Mouse (Mus musculus): ENCODE data around the gene Clic1.
"Not testable (repeated sequence)": the region's sequence is repeated elsewhere in the genome, so short reads cannot be mapped to it uniquely, and the experiment has no call there.

The Clic1 gene

DNA sequence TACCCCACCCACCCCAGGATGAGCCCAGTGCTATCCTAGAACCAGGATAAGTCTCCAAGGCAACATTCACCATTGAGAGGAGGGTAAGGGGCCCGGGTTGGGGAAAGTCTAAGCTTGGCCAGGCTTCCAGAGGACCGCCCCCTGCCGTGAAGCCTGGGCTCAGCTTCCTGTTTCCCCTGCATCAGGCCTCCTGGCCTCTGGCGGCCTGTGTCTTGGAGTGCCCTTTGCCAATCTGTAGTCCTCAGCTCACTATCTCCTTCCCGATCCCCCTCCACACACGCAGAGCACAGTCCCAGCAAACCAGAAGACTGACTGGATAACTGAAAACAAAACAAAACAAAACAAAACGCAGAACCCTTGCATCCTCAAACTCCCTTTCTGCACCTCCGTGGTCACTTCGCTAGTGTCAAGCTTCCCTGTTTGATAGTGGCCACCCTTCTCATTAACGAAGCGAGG lies at the start of gene Clic1:
Gene Clic1, plus strand, starts transcription at position 406 of the 456 bp plus-strand sequence.
- peak; percentile 83 for DNase-seq

DNA sequence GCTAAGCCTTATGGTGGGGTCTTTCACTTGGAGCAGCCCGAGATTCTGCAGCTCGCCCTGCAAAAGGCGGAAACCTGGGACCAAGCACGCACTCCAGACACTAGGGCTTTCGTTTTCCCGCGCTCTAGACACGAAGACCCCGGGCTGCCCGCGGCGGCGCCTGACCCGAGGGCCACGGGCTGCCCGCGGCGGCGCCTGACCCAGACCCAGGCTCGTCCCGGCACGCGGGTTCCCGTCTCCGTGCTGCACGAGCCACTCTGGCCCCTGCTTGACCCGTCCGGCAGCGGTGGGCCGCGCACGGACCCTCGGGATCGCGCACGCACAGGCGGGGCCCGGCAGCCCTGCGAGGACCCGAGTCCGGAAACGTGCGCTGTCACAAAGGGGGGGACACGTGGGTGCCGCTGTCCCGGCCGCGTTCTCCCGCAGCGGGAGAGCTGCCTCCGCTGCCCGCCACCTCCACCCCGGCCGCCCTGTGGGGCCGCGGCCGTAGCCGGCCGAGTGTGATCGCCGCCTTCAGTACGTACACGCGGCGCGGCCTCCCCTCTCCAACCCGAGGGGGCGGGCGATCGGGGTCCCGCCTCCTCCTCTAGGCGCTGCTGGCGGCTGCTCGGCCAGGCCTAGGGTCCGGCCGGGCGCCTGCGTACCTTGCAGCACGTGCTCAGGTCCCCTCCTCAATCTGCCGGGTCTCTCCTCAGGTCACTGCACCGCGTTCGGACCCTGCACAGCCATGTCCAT lies 48.9 kb upstream of the Clic1 start, which contains the start of gene Vars:
Gene Vars, plus strand, starts transcription at position 271 of the 735 bp plus-strand sequence.
- DNase-seq: peak; percentile 86

DNA sequence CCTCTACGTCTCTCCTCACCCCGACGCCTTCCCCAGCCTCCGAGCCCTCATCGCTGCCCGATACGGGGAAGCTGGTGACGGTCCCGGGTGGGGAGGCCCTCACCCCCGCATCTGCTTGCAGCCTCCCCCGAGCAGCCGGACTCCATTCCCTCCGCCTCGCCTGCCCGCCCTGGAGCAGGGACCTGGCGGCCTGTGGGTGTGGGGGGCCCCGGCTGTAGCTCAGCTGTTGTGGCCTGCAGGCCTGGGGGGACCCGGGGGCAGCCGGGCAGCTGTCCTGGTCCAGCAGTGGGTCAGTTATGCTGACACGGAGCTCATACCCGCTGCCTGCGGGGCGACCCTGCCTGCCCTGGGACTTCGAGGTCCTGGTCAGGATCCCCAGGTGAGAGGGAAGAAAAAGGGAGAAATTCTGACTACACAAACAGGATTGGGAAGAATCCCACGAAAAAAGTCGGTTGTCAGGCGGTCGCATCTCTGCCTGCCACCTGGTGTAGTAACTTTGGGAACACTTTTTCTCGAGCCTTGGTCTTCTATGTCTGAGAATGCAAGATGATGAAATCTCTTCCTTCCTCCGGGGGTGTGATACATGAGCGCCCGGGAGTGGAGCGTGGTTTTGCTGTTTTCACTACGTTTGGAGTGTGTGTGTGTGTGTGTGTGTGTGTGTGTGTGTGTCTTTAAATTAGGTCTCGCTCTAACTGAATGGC lies 48.2 kb upstream of the Clic1 start:
- DNase-seq: peak; percentile 64

DNA sequence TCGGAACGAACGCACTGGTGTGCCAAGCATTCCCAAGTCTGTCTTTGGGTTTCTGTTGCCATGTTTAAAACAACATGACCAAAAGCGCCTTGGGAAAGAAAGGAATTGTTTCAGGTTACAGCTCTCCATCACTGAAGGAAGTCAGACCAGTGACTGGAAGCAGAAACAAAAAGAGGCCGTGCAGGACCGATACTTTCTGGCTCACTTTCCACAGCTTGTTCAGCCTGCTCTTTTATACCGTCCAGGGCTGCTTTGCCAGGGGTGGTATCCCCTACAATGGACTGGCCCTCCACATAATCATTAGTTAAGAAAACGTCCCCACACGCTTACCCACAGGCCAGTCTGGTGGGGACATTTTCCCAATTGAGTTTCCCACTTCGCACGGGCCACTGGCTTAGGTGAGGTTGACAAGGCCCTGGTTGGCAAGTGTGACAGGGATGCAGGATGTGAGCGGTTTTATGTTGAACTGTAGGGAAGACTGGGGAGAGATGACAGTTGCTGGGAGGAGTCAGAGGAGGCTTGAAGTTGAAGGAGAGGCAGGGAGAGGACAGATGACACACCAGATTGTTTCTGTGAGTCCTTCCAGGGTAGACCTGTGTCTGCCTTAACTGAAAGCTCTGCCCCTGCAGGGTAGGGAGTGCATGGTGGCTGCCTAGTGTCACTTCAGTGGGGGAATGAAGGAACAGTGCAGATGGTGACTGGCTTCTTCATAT lies 47.5 kb upstream of the Clic1 start:
- DNase-seq: no peak

DNA sequence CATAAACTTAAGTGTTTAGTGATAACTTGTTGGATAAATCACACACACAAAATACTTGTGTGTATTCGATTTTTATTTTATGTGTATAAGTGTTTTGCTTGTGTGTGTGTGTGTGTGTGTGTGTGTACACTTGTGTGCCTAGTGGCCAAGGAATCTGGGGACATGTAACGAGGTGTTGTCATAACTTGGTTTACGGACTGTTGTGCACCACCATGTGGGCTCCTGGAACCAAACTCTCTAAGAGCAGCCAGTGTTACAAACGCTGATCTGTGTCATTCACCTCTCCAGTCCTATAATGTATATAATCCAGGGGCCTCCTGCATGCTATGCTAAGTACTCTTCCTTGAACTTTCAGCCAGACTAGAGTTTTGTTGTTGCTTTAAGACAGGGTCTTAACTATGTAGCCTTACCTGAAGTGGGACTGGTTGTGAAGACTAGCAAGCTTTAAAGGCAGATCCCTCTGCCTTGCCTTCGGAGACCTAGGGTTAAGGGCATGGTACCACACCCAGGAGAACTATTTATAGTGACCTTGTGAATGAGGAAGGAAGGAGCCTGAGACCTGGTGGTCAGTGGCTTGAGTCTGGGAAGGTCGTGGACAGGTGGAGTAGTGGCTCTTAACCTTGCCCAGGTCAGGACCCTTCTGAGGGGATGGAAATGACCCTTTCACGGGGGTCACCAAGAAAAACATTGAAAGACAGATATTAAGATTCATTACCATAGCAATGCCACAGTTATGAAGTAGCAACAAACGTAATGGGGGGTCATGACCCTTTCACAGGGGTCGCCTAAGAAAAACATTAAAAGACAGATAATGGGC lies 46.5 kb upstream of the Clic1 start:
- DNase-seq: no peak

DNA sequence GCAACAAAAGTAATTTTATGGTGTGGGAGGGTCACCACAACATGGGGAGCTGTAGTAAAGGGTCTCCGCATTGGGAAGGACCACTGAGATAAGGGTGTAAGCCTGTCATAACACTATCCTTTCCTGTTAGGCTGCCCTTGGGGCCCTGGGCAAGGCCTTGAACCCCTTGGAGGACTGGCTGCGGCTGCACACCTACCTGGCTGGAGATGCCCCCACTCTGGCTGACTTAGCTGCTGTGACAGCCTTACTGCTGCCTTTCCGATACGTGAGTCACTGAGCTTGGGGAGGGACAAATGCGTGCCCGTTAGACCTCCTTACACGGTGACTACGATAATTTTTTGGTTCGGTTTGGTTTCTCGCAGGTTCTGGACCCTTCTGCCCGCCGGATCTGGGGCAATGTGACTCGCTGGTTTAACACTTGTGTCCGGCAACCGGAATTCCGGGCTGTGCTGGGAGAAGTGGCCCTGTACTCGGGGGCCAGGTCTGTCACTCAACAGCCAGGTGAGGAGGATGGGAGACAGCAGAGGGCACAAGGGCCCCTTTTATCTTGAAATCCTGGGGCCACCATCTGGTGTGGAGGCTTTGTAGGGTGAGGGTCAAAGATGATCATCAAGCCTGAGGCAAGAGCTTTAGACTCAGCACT lies 45.6 kb upstream of the Clic1 start:
- DNase-seq: no peak

DNA sequence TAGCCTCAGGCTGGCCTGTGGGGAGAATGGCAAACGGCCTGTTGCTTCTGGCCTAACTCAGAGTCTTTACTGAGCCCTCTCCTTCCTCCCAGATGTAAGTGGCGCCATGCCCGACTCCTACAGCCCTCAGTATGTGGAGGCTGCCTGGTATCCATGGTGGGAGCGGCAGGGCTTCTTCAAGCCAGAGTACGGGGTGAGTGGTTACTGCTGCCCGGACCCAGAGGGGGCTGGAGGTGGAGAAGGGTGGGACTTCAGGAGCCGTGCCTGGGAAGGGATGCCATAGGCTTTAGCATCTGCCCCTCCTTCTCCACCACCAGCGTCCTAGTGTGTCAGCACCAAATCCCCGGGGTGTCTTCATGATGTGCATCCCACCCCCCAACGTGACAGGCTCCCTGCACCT lies 44.6 kb upstream of the Clic1 start:
- no peak for DNase-seq

DNA sequence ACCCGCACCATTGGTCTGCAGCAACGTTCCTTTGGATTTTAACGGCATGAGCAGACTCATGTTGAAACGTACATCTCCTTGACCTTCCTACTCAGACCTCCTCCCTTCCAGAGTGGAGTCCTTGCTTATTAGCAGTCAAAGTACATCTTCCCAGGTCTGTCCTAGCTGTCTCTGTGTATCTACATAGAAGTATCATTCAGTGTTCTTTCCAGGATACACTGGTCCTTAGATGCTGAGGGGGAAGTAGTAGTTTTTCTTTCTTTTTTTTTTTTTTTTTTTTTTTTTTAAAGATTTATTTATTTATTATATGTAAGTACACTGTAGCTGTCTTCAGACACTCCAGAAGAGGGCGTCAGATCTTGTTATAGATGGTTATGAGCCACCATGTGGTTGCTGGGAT lies 43.9 kb upstream of the Clic1 start:
- not testable (repeated sequence) for DNase-seq

DNA sequence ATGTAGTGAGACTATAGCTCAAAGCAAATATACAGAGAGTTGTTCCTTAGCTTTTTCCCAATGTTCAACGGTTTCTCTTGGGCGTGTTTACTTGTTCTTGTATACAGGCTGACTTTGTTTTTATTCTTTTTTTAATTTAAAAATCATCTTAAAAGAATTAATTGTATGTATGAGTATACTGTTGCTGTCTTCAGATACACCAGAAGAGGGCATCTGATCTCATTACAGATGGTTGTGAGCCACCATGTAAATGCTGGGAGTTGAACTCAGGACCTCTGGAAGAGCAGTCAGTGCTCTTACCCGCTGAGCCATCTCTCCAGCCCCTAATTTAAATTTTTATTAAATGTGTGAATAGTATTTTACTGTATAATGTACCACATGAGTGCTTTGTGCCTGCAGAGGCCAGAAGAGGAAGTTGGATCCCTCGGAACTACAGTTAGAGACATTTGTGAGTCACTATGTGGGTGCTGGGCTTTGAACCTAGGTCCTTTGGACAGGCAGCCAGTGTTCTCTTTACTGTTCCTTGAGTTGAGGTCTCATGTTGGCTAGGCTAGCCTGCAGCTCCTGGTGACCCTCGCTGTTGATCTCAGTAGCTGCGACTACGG lies 42.3 kb upstream of the Clic1 start:
- DNase-seq: no peak

DNA sequence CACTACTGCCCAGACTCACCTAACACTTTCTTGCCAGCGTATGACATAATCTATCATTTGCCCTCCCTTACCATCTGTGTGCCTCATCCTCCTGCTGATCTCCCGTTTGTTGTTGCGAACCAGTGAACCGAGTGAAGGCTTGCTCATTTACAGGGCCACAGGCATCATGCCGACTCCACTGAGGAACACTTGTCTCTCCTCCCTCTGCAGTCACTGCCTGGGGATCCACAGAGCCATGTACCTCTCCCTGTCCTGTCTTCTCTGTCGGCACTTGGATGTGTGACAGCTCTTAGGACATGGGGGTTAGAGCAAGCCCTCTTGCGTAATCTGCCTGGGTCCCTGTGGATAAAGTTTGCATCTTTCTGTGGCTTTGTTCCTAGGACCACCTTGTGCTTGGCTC lies 40.2 kb upstream of the Clic1 start:
- no peak for DNase-seq

DNA sequence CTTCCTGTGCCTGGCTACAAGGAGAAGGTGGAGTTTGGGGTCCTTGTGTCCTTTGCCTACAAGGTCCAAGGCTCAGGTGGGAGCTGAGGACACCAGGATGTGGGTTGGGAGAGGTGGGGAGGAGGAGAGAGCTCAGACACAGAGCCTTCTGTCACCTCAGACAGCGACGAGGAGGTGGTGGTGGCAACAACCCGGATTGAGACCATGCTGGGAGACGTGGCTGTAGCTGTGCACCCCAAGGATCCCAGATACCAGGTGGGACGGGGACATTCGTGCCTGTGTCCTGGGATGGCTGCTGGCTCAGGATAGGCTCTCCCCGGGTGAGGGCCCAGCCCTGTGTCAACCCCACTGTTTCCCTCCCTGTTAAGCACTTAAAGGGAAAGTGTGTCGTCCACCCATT lies 38.3 kb upstream of the Clic1 start:
- no peak for DNase-seq

DNA sequence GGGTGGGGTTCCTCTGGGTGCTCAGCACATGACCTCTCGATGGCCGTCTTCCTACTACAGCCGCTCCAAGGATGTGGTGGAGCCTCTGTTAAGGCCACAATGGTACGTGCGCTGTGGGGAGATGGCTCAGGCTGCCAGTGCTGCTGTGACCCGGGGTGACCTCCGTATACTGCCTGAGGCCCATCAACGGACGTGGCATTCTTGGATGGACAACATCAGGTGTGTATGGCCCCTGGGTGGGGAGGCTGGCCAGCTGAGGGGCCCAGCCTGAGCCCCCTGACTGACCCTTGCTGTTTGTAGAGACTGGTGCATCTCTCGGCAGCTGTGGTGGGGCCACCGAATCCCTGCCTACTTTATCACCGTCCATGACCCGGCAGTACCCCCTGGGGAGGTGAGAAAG lies 37.3 kb upstream of the Clic1 start:
- no peak for DNase-seq

DNA sequence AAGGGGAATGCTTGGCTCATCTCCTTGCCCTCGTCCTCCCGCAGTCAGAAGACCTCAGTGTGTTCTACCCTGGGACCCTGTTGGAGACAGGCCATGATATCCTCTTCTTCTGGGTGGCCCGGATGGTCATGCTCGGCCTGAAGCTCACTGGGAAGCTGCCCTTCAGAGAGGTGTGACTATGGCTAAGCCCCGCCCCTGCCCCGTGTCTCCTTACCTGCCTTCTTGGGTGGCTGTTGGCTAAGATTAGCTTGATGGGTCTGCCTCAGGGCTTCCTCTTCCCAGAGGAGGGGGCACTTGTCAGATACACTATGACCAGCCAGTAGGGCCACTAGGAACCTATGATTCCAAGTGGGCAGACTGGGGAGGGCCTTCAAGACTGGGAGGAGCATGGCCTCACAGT lies 36.5 kb upstream of the Clic1 start:
- DNase-seq: no peak

DNA sequence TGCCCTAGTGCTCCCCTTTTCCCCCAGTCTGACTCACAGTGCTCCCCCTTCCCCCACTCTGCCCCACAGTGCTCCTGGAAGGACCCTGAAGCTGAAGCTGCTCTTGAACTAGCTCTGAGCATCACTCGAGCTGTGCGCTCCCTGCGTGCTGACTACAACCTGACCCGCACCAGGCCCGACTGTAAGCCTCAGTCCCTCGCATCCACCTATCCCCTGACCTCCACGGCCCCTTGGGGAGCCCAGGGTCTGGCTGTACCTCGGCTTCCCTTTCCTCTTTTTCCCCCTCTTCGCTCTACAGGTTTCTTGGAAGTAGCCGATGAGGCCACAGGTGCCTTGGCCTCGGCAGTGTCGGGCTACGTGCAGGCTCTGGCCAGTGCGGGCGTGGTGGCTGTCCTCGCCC lies 34.5 kb upstream of the Clic1 start:
- DNase-seq: no peak

DNA sequence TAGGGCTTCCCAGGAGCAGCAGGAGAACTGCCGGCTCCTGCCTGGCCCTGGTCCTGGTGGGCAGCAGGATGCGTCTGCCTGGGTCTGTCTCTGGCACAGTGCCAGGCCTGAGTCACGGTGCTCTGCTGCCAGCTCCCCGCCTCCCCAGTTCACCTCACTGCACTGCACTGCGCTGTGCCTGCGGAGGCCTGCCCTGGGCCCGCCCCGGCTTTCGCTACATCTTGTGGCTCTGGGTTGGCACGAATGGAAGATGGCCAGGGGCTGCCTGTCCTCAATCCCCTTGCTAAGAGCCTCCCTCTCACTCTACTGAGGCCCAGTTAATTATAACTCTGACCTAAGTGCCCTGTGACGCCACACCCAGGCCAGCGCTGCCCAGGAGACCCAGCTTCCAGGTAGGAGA lies 33.4 kb upstream of the Clic1 start, which contains the start of gene Vwa7:
Gene Vwa7, plus strand, starts transcription at position 204 of the 400 bp plus-strand sequence.
- no peak for DNase-seq

DNA sequence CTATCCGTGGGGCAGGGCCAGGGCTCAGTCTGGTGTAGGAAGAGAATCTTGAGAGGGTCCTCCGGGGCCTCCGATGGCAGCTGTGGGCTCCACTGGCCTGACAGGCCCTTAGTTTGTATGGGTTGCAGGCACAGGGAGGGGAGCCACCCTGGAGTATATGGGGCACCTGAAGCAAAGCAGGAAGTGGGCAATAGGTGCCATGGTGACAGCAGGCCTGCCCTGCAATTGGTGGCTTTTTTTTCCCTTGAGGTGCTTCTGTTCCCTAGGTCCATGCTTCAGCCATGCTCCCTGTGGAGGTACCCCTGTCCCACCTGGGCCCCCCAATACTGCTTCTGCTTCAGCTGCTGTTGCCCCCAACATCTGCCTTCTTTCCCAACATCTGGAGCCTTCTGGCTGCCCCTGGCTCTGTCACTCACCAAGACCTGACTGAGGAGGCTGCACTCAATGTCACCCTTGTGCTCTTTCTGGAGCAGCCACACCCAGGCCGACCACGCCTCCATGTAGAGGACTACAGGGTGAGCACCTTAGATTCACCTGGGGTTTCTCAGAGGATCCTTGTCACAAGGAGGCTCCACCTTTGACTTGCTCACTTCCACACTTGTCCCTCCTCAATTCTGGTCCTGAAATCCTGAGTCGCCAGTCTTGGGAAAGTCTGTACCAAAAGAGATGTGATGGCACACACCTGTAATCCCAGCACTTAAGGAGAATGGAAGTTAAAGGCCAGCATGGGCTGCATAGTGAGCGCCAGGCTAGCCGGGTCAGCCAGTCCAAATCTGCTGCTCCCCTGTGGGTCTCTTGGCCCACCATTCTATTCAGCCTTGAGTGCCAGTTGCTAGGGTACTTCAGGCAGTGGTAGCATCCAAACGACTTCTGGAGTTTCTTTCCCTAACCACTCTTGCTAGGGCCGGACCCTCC lies 32.7 kb upstream of the Clic1 start:
- DNase-seq: peak; percentile 52

DNA sequence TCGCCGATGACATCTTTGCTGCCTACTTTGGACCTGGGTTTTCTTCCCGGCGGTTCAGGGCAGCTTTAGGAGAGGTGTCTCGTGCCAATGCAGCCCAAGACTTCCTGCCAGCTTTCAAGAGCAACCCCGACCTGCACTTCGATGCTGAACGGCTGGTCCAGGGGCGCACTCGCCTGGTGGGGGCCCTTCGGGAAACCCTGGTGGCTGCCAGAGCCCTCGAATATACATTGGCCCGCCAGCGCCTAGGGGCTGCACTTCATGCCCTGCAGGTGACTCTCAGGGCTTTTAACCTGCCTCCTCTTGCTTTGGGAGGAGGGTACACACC lies 32.1 kb upstream of the Clic1 start:
- DNase-seq: no peak

DNA sequence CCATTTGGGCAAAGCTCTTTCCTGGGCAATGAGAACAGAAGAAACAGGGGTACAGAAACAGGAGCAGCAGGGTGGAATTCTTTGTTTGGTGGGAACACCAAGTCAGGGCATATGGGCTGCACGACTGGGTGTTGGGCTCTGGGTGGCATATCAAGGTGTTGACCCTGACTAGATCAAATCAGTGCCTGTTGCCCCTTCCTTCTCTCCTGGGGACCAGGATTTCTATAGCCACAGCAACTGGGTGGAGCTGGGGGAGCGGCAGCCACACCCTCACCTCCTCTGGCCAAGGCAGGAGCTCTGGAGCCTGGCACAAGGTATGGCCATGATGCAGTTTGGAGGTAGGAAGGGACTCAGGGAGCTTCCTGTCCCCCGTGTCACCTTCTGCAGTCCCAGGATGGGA lies 31.6 kb upstream of the Clic1 start:
- no peak for DNase-seq

DNA sequence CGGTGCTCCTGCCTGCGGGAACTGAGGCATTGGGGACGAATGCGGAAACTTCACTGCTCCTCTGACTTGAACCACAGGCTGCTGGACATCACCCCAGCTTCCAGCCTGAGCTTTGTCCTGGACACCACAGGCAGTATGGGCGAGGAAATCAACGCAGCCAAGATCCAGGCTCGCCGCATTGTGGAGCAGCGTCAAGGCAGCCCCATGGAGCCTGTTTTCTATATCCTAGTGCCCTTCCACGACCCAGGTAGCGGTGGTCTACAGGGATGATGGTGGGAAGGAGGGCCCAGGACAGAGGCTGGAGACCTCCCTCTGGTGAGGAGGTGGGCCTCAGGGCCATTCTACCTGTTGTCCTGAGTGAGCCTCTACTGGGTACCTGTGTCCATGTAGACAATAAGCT lies 29.9 kb upstream of the Clic1 start:
- DNase-seq: no peak

DNA sequence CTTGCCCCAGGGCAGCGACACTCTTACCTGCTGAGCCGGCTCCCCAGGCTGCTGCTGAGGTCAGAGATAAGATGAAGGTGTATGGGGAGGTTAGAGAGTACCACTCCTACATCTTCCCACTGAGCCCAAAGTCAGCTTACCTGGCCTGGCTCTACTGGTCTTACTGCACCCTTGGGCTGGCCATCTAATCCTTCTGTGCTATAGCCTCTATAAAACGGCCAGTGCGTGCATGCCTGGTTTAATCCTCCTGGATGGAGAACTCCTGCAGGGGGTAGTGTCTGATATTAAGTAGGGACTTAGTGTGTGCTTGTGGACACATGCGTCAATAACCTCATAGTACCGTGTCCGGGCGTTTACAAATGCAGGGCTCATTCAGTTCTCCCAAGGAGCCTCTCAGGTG lies 29.2 kb upstream of the Clic1 start:
- DNase-seq: no peak

Data from thymus, postnatal 4 days (tissue).